Mouse (Mus musculus) limb, embryonic 14.5 days (tissue): Measurements from ENCODE around the gene Aire. TPM values are rescaled to one million over a fixed set of nuclear protein-coding genes. Genes with fewer than 3 reads are reported as not detected.

Source experiments
- ATAC-seq: fragments of 200-750 bp; cut with Nextera tagmentation; 2 replicates; pipeline ENCODE4 v1.8.0; 2017; ENCODE audit warnings: low read depth, moderate number of reproducible peaks, moderate TSS enrichment; ENCODE audit not compliant: low FRiP score
- DNase-seq: peaks from one replicate; pipeline ENCODE4 v3.0.0-alpha.2; 2015; ENCODE audit warnings: low spot score
- H3K27ac ChIP-seq: fragments of 300-500 bp; sonication (generic); replicated peaks from 2 replicates; pipeline ENCODE4 v1.5.1; 2014; ENCODE audit warnings: low read depth, mild to moderate bottlenecking, low read length, moderate library complexity, mixed read lengths
- H3K27me3 ChIP-seq: fragments of 300-500 bp; sonication (generic); 2 replicates; pipeline ENCODE4 v1.6.1; 2014; ENCODE audit warnings: low read length, mixed read lengths; ENCODE audit not compliant: control insufficient read depth, insufficient read depth
- H3K36me3 ChIP-seq: fragments of 300-500 bp; sonication (generic); 2 replicates; pipeline ENCODE4 v1.6.1; 2014; ENCODE audit warnings: mild to moderate bottlenecking, low read length, moderate library complexity, mixed read lengths; ENCODE audit not compliant: control insufficient read depth, insufficient read depth
- H3K4me1 ChIP-seq: fragments of 300-500 bp; sonication (generic); 2 replicates; pipeline ENCODE4 v1.6.1; 2014; ENCODE audit warnings: antibody characterized with exemption, low read length, mixed read lengths; ENCODE audit not compliant: control insufficient read depth, insufficient read depth
- H3K4me2 ChIP-seq: fragments of 300-500 bp; sonication (generic); replicated peaks from 2 replicates; pipeline ENCODE4 v1.6.1; 2014; ENCODE audit warnings: low read depth, mild to moderate bottlenecking, low read length, moderate library complexity; ENCODE audit not compliant: severe bottlenecking
- H3K4me3 ChIP-seq: fragments of 300-500 bp; sonication (generic); replicated peaks from 2 replicates; pipeline ENCODE4 v1.5.1; 2014; ENCODE audit warnings: low read length
- H3K9ac ChIP-seq: fragments of 300-500 bp; sonication (generic); 2 replicates; pipeline ENCODE4 v1.6.1; 2014; ENCODE audit warnings: mild to moderate bottlenecking, low read depth, low read length, moderate library complexity; ENCODE audit not compliant: severe bottlenecking
- H3K9me3 ChIP-seq: fragments of 300-500 bp; sonication (generic); 2 replicates; pipeline ENCODE4 v1.6.1; 2016; ENCODE audit warnings: low read length; ENCODE audit not compliant: control insufficient read depth
- POLR2A ChIP-seq: fragments of 200-500 bp; IDR thresholded peaks from 2 replicates; pipeline ENCODE4 v1.8.0; 2012; ENCODE audit warnings: inconsistent platforms, mild to moderate bottlenecking, moderate library complexity, borderline replicate concordance; ENCODE audit not compliant: insufficient read depth, insufficient read length; ENCODE audit errors: extremely low read depth
- WGBS: fragments of 180-500 bp; shearing (Covaris S2); extraction: QIAGEN DNeasy Blood & Tissue Kit; methylation state at CpG from one replicate; pipeline ENCODE4 v1.1.7; 2014; 5-methylcytosine and 5-hydroxymethylcytosine counted together
- polyA plus RNA-seq, 2 experiments: library from polyadenylated mRNA; depleted of rRNA in 1 of 2; stranded (reverse) in 1 of 2; unstranded in 1 of 2; fragments of >200 nt; fragmentation: Nextera tagmentation in 1 of 2; extraction: Ambion mirVana in 1 of 2; gene quantifications; 2 replicates each; pipeline versions ENCODE4 v1.2.1 to v1.2.3; 2012 to 2014

The Aire gene
- polyA plus RNA-seq, 2 experiments: 0.28 to 4.3 TPM

DNA sequence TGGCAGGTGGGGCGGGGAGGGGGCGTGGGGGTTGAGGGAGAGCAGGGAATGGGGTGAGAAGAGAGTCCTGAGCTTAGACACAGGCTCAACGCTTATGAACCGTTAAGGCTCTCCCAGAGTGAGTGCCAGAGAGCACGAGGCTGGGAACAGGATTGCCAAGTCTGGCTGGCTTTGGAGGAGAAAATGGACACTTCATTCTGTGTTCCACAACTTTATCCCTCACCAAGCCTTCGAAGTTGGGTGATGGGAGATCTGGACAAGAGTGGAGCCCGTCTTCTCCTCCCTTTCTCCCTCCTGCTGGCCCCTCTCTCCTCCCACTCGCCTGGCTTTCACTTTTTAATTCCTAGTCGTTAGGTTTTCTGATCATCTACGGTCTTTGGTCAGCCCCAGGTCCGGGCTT, 25.1 kb upstream of the Aire start:
- ATAC-seq: no peak
- peak overlapping the region; percentile 61; the same call in 1 of the 2 replicates for H3K9ac ChIP-seq
- no peak for TF ChIP-seq POLR2A

DNA sequence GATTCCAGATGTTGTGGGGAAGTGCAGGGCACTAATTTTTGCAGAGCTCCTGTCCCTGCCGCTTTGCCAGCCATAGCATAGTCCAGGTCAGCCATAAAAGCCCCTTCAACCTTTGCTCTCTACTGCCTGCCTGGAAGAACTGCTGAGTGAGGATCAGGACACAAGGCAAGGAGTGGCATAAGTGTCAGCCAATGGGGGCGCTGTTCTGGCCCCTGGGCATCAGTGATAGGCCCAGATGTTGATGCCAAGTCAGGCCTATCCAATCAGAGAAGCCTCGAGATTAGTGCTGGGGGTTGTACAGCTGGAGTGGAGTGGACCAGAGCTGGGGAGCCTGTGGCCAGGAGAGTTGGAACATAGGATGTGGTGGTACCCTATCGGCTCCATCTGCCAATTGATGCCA, 23.8 kb upstream of the Aire start:
- H3K4me3 ChIP-seq: no peak overlapping the region
- 0 out of 2 replicates have a peak, but pooled peaks cover 4% of the 10 kb centered on the region for H3K4me1 ChIP-seq
- no peak overlapping the region for H3K9ac ChIP-seq
- DNase-seq (no peak), ATAC-seq (no peak)
- H3K27me3 ChIP-seq: no peaks in the 10 kb centered on the region
- no peaks in the 10 kb centered on the region for H3K36me3 ChIP-seq
- no peaks in the 10 kb centered on the region for H3K9me3 ChIP-seq
- H3K27ac ChIP-seq: no peak overlapping the region
- no peak overlapping the region for H3K4me2 ChIP-seq
- 38% methylated on average over 4 of the region's 4 CpGs for WGBS
- TF ChIP-seq POLR2A: no peak

More for the DNA sequence above, 25.1 kb upstream of the Aire start:
- WGBS: 17% methylated on average over 11 of the region's 11 CpGs
- Histone ChIP-seq H3K36me3 (no peaks in the 10 kb centered on the region), H3K4me1 (0 out of 2 replicates have a peak, but pooled peaks cover 4% of the 10 kb centered on the region), H3K27ac (no peak overlapping the region), H3K9me3 (no peaks in the 10 kb centered on the region), H3K27me3 (no peaks in the 10 kb centered on the region), H3K4me3 (peak overlapping the region; percentile 65), H3K4me2 (peak overlapping the region; percentile 97)
- no peak for DNase-seq

DNA sequence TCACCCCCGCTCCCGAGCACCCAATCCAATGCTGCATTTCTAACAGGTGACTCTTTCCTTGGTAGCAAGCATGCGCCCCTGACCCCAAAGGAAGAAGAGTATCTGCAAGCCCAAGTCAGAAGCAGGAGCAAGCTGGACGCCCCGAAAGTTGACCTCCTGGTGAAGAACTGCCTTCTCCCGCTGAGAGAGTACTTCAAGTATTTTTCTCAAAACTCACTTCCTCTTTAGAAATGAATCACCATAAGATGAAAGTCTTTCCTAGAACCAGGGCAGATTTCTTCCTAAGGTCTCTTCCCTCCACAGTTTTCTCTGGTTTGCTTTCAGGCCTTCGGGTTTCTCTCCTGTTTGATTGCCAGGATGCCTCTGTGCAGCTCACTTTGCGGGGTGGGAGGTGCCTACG, 19.7 kb upstream of the Aire start:
- no peak for ATAC-seq
- H3K4me3 ChIP-seq: no peak overlapping the region
- TF ChIP-seq POLR2A: no peak
- no peak for DNase-seq
- no peak overlapping the region for H3K4me2 ChIP-seq
- H3K4me1 ChIP-seq: no peaks in the 10 kb centered on the region
- H3K9me3 ChIP-seq: no peaks in the 10 kb centered on the region
- 87% methylated on average over 9 of the region's 9 CpGs for WGBS
- no peaks in the 10 kb centered on the region for H3K27me3 ChIP-seq
- no peak overlapping the region for H3K27ac ChIP-seq
- no peak overlapping the region for H3K9ac ChIP-seq
- H3K36me3 ChIP-seq: no peaks in the 10 kb centered on the region

DNA sequence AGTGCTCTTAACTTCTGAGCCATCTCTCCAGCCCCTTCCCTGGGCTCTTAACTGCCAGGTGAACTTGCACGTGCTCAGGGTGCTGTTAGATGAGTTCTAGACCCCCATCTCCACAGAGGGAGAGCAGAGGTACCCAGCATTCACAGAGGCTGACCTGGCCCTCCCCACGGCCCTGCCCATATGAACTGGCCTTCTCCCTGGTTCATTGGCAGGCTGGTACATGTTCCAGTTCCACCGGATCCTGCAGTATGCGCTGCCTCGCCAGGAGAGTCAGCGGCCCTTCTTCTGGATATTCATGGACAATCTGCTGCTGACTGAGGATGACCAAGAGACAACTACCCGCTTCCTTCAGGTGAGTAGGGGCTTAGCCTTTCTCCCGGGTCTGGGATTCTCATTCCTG, 13.6 kb upstream of the Aire start:
- no peak for ATAC-seq
- 85% methylated on average over 8 of the region's 8 CpGs for WGBS
- TF ChIP-seq POLR2A: no peak
- Histone ChIP-seq H3K9me3 (no peaks in the 10 kb centered on the region), H3K4me2 (no peak overlapping the region), H3K36me3 (no peaks in the 10 kb centered on the region), H3K4me3 (no peak overlapping the region), H3K9ac (no peak overlapping the region), H3K4me1 (0 out of 2 replicates have a peak, but pooled peaks cover 3% of the 10 kb centered on the region), H3K27ac (no peak overlapping the region), H3K27me3 (no peaks in the 10 kb centered on the region)
- DNase-seq: no peak

DNA sequence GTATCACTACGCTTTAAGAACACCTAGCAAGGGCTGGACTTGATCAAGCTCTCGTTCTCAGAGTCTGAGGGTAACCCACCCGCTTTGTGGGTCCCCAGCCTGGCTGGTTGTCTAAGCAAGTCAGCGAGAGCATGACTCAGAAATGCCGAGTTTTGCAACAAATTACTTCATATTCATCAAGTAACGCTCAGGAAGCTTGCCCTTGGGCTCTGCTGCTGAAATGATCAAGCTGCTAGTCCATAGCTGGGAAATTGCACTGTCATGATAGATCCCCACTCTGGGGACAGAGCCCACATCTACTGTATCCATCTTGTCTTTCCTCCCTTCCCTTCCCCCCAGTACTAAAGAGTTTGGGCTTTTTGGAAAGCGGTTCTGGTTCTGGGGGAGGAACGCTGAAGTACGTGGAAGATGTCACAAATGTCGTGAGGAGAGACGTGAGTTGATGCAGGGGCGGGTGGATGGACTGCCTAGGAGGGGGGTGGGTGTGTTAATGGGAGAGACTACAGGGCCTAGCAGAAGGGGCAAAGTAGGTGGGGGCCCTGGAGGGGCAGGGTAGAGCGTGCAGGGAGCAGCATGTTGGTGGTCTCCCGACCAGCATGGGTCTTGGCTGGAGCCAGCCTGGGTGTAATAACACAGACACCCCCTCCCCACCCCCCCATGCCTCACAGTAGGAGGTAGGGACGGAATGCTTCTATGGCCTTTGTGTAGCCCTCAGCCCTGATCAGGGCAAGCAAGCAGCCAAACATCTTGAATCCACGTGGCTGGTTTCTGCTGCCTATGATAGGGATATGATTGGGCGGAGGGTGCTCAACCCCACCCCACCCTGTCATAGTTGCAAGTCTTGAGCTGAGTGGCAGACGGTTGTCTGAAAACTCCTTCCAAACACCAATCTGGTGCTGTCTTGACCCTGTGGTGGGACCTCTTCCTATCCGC, 11.5 kb upstream of the Aire start:
- H3K4me1 ChIP-seq: 0 out of 2 replicates have a peak, but pooled peaks cover 3% of the 10 kb centered on the region
- no peak overlapping the region for H3K4me2 ChIP-seq
- H3K27me3 ChIP-seq: no peaks in the 10 kb centered on the region
- ATAC-seq (no peak), DNase-seq (no peak)
- no peaks in the 10 kb centered on the region for H3K9me3 ChIP-seq
- H3K4me3 ChIP-seq: no peak overlapping the region
- H3K9ac ChIP-seq: no peak overlapping the region
- no peak overlapping the region for H3K27ac ChIP-seq
- 60% methylated on average over 19 of the region's 19 CpGs for WGBS
- TF ChIP-seq POLR2A: no peak
- H3K36me3 ChIP-seq: no peaks in the 10 kb centered on the region
